9 mouse cellular contexts compared by ENCODE assay signal in the genomic region with DNA sequence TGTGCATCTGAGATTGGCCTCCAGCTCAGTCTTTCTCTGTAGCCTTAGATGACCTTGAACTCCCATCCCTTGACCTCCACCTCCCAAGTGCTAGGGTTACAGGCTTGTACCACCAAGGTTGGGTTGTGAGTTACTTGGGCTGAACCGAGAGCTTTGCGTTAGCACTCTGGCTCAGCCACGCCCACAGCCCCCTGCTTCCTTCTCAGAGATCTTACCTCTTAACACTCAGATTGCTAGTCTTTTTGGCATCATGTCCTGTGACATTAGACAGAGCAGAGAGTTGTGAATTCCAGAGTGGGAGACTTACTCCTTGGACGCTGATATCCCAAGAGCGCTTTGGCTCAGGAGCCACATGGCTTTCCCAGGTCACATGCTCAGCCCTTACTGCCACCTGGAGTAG. TPM values are rescaled to one million over a fixed set of nuclear protein-coding genes. Genes with fewer than 3 reads are reported as not detected.
DNase-seq lines count a peak whose midpoint lies in the region; ATAC-seq and TF ChIP-seq lines count a peak whose summit lies in the region.
"Had no signal": no experiment of that assay in that cellular context is flagged by ENCODE, and none has a peak within 500 bp of the region (broad histone marks: within the 10 kb centered on the region; RNA-seq: fewer than 3 reads in every experiment).

No protein-coding gene starts in this region.

- 31% methylated on average over 5 of the region's 5 CpGs for WGBS in heart, embryonic 12.5 days
- 70% methylated on average over 5 of the region's 5 CpGs for WGBS in forebrain, postnatal 0 days
- WGBS in liver, postnatal 0 days (ENCODE audit: insufficient replicate concordance), result 69% methylated on average over 5 of the region's 5 CpGs

- no peak for DNase-seq in heart, adult 8-10 months (ENCODE audit: low spot score)
- peak; percentile 10 for DNase-seq in MEL (ENCODE audit: low read depth, low spot score)
- no peak for DNase-seq in forebrain, postnatal 0 days
- DNase-seq in liver, postnatal 0 days, result no peak
- no peak for DNase-seq in adrenal gland, adult 18-20 months (ENCODE audit: low spot score in 2 of 2)
- no peak for DNase-seq in testis, postnatal 14 days (ENCODE audit: low spot score)

- peak overlapping the region; percentile 91 for H3K4me2 ChIP-seq in heart, embryonic 12.5 days
- H3K4me2 ChIP-seq in forebrain, postnatal 0 days (ENCODE audit: low read depth), result peak overlapping the region; percentile 78
- H3K4me2 ChIP-seq in liver, postnatal 0 days (ENCODE audit: low read depth, low read length), result peak overlapping the region; percentile 82

- no peak for TF ChIP-seq CTCF in MEL (IDR thresholded peaks at IDR 0.05 in 2 of 3, conservative IDR thresholded peaks at IDR 0.05 in 1 of 3; ENCODE audit: control insufficient read depth in 1 of 3, insufficient read depth in 1 of 3, low read depth in 2 of 3, low read length in 3 of 3, poor library complexity in 1 of 3, severe bottlenecking in 1 of 3)
- TF ChIP-seq CTCF in forebrain, postnatal 0 days (IDR thresholded peaks at IDR 0.05; ENCODE audit: low read depth), result no peak
- TF ChIP-seq CTCF in liver, postnatal 0 days (IDR thresholded peaks at IDR 0.05; ENCODE audit: low read depth), result no peak

- no peak for TF ChIP-seq RAD21 in MEL (IDR thresholded peaks at IDR 0.05; ENCODE audit: low read depth, low read length)

- peak overlapping the region; percentile 77 for H3K4me3 ChIP-seq in heart, embryonic 12.5 days
- H3K4me3 ChIP-seq in MEL (ENCODE audit: control insufficient read depth in 1 of 2, insufficient read depth in 1 of 2, low read depth in 2 of 2, low read length in 2 of 2), result peak overlapping the region in 1 of 2 experiments; percentile 85; a peak in 2 of 4 replicates
- 0 out of 2 replicates have a peak overlapping the region, but pooled peaks have one; percentile 60 for H3K4me3 ChIP-seq in forebrain, postnatal 0 days (ENCODE audit: low read depth, low read length)
- H3K4me3 ChIP-seq in liver, postnatal 0 days (ENCODE audit: low read depth, low read length), result no peak overlapping the region

- H3K27me3 ChIP-seq in heart, embryonic 12.5 days (replicated peaks), result no peaks in the 10 kb centered on the region
- peaks cover 0 to 1% of the 10 kb centered on the region in 2 experiments; a peak in 1 of 4 replicates for H3K27me3 ChIP-seq in MEL (ENCODE audit: control insufficient read depth in 1 of 2, insufficient read depth in 2 of 2, low read length in 2 of 2)
- H3K27me3 ChIP-seq in forebrain, postnatal 0 days (ENCODE audit: insufficient read depth, low read length), result no peaks in the 10 kb centered on the region
- no peaks in the 10 kb centered on the region for H3K27me3 ChIP-seq in liver, postnatal 0 days (ENCODE audit: insufficient read depth, low read length)

- TF ChIP-seq EP300 in MEL (IDR thresholded peaks at IDR 0.05; ENCODE audit: low read depth in 1 of 2, low read length in 2 of 2), result no peak
- TF ChIP-seq EP300 in liver, postnatal 0 days (IDR thresholded peaks at IDR 0.05; ENCODE audit: low read depth), result no peak

- H3K27ac ChIP-seq in heart, embryonic 12.5 days (ENCODE audit: poor library complexity, severe bottlenecking), result peak overlapping the region; percentile 72
- no peak overlapping the region for H3K27ac ChIP-seq in MEL (ENCODE audit: control insufficient read depth, low read depth, low read length)
- peak overlapping the region; percentile 43; the same call in 1 of the 2 replicates for H3K27ac ChIP-seq in forebrain, postnatal 0 days (ENCODE audit: low read depth, low read length)
- no peak overlapping the region for H3K27ac ChIP-seq in liver, postnatal 0 days (ENCODE audit: low read depth)

- H3K79me2 ChIP-seq in MEL (ENCODE audit: control insufficient read depth, insufficient read depth, low read length, poor library complexity), result peaks cover 3% of the 10 kb centered on the region; the same call in 1 of the 2 replicates

- ATAC-seq in heart, embryonic 12.5 days (ENCODE audit: insufficient number of reproducible peaks, low FRiP score), result no peak
- ATAC-seq in forebrain, postnatal 0 days, result no peak
- ATAC-seq in liver, postnatal 0 days, result no peak
- ATAC-seq in granulocyte monocyte progenitor cell, adult 5-6 weeks (replicated peaks; ENCODE audit: poor library complexity, severe bottlenecking), result no peak

- H3K4me1 ChIP-seq in heart, embryonic 12.5 days (replicated peaks), result peaks cover 15% of the 10 kb centered on the region
- peaks cover 0 to 14% of the 10 kb centered on the region in 2 experiments; a peak in 1 of 4 replicates for H3K4me1 ChIP-seq in MEL (ENCODE audit: control insufficient read depth in 1 of 2, insufficient read depth in 2 of 2, low read length in 2 of 2)
- H3K4me1 ChIP-seq in forebrain, postnatal 0 days (ENCODE audit: insufficient read depth), result peaks cover 15% of the 10 kb centered on the region
- peaks cover 17% of the 10 kb centered on the region for H3K4me1 ChIP-seq in liver, postnatal 0 days (ENCODE audit: insufficient read depth)

- peaks cover 22% of the 10 kb centered on the region for H3K36me3 ChIP-seq in heart, embryonic 12.5 days
- H3K36me3 ChIP-seq in MEL (ENCODE audit: control insufficient read depth in 1 of 2, insufficient read depth in 2 of 2, low read length in 2 of 2), result peaks cover 2 to 9% of the 10 kb centered on the region in 2 experiments; a peak in 3 of 4 replicates
- H3K36me3 ChIP-seq in forebrain, postnatal 0 days (ENCODE audit: insufficient read depth), result peaks cover 17% of the 10 kb centered on the region; the same call in 1 of the 2 replicates
- H3K36me3 ChIP-seq in liver, postnatal 0 days (replicated peaks; ENCODE audit: insufficient read depth, low read length), result peaks cover 7% of the 10 kb centered on the region

- no peaks in the 10 kb centered on the region for H3K9me3 ChIP-seq in heart, embryonic 12.5 days (replicated peaks)
- H3K9me3 ChIP-seq in MEL (replicated peaks; ENCODE audit: insufficient read depth, low read length), result no peaks in the 10 kb centered on the region
- no peaks in the 10 kb centered on the region for H3K9me3 ChIP-seq in forebrain, postnatal 0 days (ENCODE audit: low read length)
- H3K9me3 ChIP-seq in liver, postnatal 0 days (ENCODE audit: low read length), result no peaks in the 10 kb centered on the region
- H3K9me3 ChIP-seq: G1E had no signal

- 0 out of 2 replicates have a peak overlapping the region, but pooled peaks have one; percentile 87 for H3K9ac ChIP-seq in heart, embryonic 12.5 days
- H3K9ac ChIP-seq in MEL (ENCODE audit: control insufficient read depth, low read depth, low read length, poor library complexity, severe bottlenecking), result no peak overlapping the region; the same call in 1 of the 2 replicates
- H3K9ac ChIP-seq in forebrain, postnatal 0 days, result 0 out of 2 replicates have a peak overlapping the region, but pooled peaks have one; percentile 71
- peak overlapping the region; percentile 78; the same call in 1 of the 2 replicates for H3K9ac ChIP-seq in liver, postnatal 0 days (replicated peaks)

- TF ChIP-seq POLR2A in MEL (IDR thresholded peaks at IDR 0.05; ENCODE audit: control insufficient read depth in 1 of 2, insufficient read depth in 1 of 2, low read depth in 1 of 2, low read length in 2 of 2, poor library complexity in 1 of 2), result no peak

RNA-seq across cellular contexts. Expression of a gene that starts 1.4 kb away (rescaled TPM):
- 121 and 124 TPM in 2 replicates for polyA plus RNA-seq in heart, embryonic 12.5 days (2016; fragmentation: Nextera tagmentation; extraction: Ambion mirVana)
- 10 to 100 TPM; 84.4 to 94.5 (median 88.3) TPM for total RNA-seq in heart, adult 8-10 months (2022)
- 70.3 and 84.7 TPM in 2 replicates for total RNA-seq in MEL (2012; rRNA removed)
- polyA plus RNA-seq in MEL (2012; ENCODE audit: insufficient read depth in 1 of 2, insufficient read length in 2 of 2, low read depth in 1 of 2, low replicate concordance in 2 of 2, missing spikeins in 1 of 2), result 10 to 100 TPM in 1 of 2 experiments, not detected in 1; 81.5 TPM
- 24.7 and 27.5 TPM in 2 replicates for total RNA-seq in forebrain, postnatal 0 days (2014; rRNA removed)
- polyA plus RNA-seq in forebrain, postnatal 0 days (2015; fragmentation: Nextera tagmentation; extraction: Ambion mirVana), result 54.3 and 61.7 TPM in 2 replicates
- 42.5 and 47.6 TPM in 2 replicates for polyA plus RNA-seq in liver, postnatal 0 days (2015; fragmentation: Nextera tagmentation; extraction: Ambion mirVana)
- total RNA-seq in adrenal gland, adult 18-20 months (2021), result 10 to 100 TPM; 61.5 TPM
- 100 and 115 TPM in 2 replicates for total RNA-seq in granulocyte monocyte progenitor cell, adult 5-6 weeks (2014; fragmentation: Nextera tagmentation)
- 120 and 157 TPM in 2 replicates for total RNA-seq in granulocyte monocyte progenitor cell, adult 5-6 weeks (2017)

RNA-seq across cellular contexts. Expression of a gene that starts 10.3 kb away (rescaled TPM):
- 2.0 and 2.1 TPM in 2 replicates for polyA plus RNA-seq in heart, embryonic 12.5 days (2016; fragmentation: Nextera tagmentation; extraction: Ambion mirVana)
- not detected for total RNA-seq in heart, adult 8-10 months (2022)
- total RNA-seq in MEL (2012; rRNA removed), result not detected in 2 replicates
- under 1 TPM in 1 of 2 experiments, not detected in 1; 0.06 TPM for polyA plus RNA-seq in MEL (2012; ENCODE audit: insufficient read depth in 1 of 2, insufficient read length in 2 of 2, low read depth in 1 of 2, low replicate concordance in 2 of 2, missing spikeins in 1 of 2)
- 1.5 and 3.9 TPM in 2 replicates for total RNA-seq in forebrain, postnatal 0 days (2014; rRNA removed)
- 7.6 and 10.2 TPM in 2 replicates for polyA plus RNA-seq in forebrain, postnatal 0 days (2015; fragmentation: Nextera tagmentation; extraction: Ambion mirVana)
- polyA plus RNA-seq in liver, postnatal 0 days (2015; fragmentation: Nextera tagmentation; extraction: Ambion mirVana), result not detected in 2 replicates
- not detected for total RNA-seq in adrenal gland, adult 18-20 months (2021)
- not detected in 2 replicates for total RNA-seq in granulocyte monocyte progenitor cell, adult 5-6 weeks (2014; fragmentation: Nextera tagmentation)
- not detected in 2 replicates for total RNA-seq in granulocyte monocyte progenitor cell, adult 5-6 weeks (2017)
- polyA plus RNA-seq: G1E had no signal

RNA-seq across cellular contexts. Expression of a gene that starts 18.7 kb away (rescaled TPM):
- not detected in 2 replicates for polyA plus RNA-seq in heart, embryonic 12.5 days (2016; fragmentation: Nextera tagmentation; extraction: Ambion mirVana)
- total RNA-seq in heart, adult 8-10 months (2022), result under 1 TPM; 0.24 to 0.86 (median 0.42) TPM
- not detected in 2 replicates for total RNA-seq in MEL (2012; rRNA removed)
- polyA plus RNA-seq in MEL (2012; ENCODE audit: insufficient read depth in 1 of 2, insufficient read length in 2 of 2, low read depth in 1 of 2, low replicate concordance in 2 of 2, missing spikeins in 1 of 2), result not detected
- total RNA-seq in forebrain, postnatal 0 days (2014; rRNA removed), result 0.15 TPM in 1 of 2 replicates, not detected in the other
- polyA plus RNA-seq in forebrain, postnatal 0 days (2015; fragmentation: Nextera tagmentation; extraction: Ambion mirVana), result not detected in 2 replicates
- not detected in 2 replicates for polyA plus RNA-seq in liver, postnatal 0 days (2015; fragmentation: Nextera tagmentation; extraction: Ambion mirVana)
- total RNA-seq in adrenal gland, adult 18-20 months (2021), result not detected
- not detected in 2 replicates for total RNA-seq in granulocyte monocyte progenitor cell, adult 5-6 weeks (2014; fragmentation: Nextera tagmentation)
- total RNA-seq in granulocyte monocyte progenitor cell, adult 5-6 weeks (2017), result not detected in 2 replicates
- polyA plus RNA-seq: G1E had no signal

RNA-seq across cellular contexts. Expression of a gene that starts 56.8 kb away (rescaled TPM):
- polyA plus RNA-seq in heart, embryonic 12.5 days (2016; fragmentation: Nextera tagmentation; extraction: Ambion mirVana), result 78.4 and 87.1 TPM in 2 replicates
- total RNA-seq in heart, adult 8-10 months (2022), result 1 to 10 TPM; 2.7 to 7.8 (median 4.7) TPM
- total RNA-seq in MEL (2012; rRNA removed), result not detected in 2 replicates
- not detected for polyA plus RNA-seq in MEL (2012; ENCODE audit: insufficient read depth in 1 of 2, insufficient read length in 2 of 2, low read depth in 1 of 2, low replicate concordance in 2 of 2, missing spikeins in 1 of 2)
- total RNA-seq in forebrain, postnatal 0 days (2014; rRNA removed), result not detected in 2 replicates
- not detected in 2 replicates for polyA plus RNA-seq in forebrain, postnatal 0 days (2015; fragmentation: Nextera tagmentation; extraction: Ambion mirVana)
- polyA plus RNA-seq in liver, postnatal 0 days (2015; fragmentation: Nextera tagmentation; extraction: Ambion mirVana), result not detected in 2 replicates
- total RNA-seq in adrenal gland, adult 18-20 months (2021), result not detected
- total RNA-seq in granulocyte monocyte progenitor cell, adult 5-6 weeks (2014; fragmentation: Nextera tagmentation), result not detected in 2 replicates
- not detected in 2 replicates for total RNA-seq in granulocyte monocyte progenitor cell, adult 5-6 weeks (2017)
- polyA plus RNA-seq: G1E had no signal

Comparison
In these comparisons a context has a peak if more than half of its experiments do, and no peak if none do; other contexts are left out.
1. H3K27ac ChIP-seq: peak in heart, embryonic 12.5 days (single experiment) and forebrain, postnatal 0 days (single experiment); none in MEL (single experiment) and liver, postnatal 0 days (single experiment).
2. Peak in every context shown above with its lines, with median percentiles within 50 percentile points of each other: H3K4me2 ChIP-seq.